Mouse (Mus musculus) heart, adult 2 months (tissue): ENCODE measurements around the gene Olfr689.

Experiments used
- CTCF ChIP-seq: fragments of 200-600 bp; IDR thresholded peaks from 2 replicates; pipeline ENCODE4 v1.8.1; 2022; ENCODE audit warnings: antibody characterized with exemption, mild to moderate bottlenecking, moderate library complexity
- EP300 ChIP-seq: fragments of 200-500 bp; IDR thresholded peaks from 2 replicates; pipeline ENCODE4 v1.6.1; 2011; ENCODE audit warnings: low read depth, low read length, control low read depth; ENCODE audit not compliant: insufficient read depth
- POLR2A ChIP-seq: fragments of 200-500 bp; IDR thresholded peaks from 2 replicates; pipeline ENCODE4 v1.6.1; 2011; ENCODE audit warnings: mild to moderate bottlenecking, low read depth, low read length, control low read depth; ENCODE audit not compliant: insufficient read depth

DNA sequence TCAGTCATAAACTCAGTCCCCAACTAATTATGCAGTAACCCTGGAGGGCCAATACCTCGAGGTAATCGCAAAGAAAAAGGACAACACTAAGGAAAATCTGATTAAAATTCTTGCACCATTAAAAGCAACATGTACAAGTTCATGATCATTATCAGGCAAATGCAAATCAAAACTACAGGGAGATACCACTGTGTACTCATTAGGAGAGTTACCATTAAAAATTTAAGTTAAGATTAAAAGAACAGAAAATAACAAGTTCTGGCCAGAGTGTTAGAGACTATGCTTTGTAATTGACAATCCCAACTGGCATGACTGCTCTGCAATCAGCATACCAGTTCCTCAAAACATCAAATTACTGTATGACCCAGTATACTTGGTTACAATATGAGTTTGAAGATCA, 31.8 kb downstream of the Olfr689 start:
- no peak for TF ChIP-seq CTCF
- no peak for TF ChIP-seq POLR2A
- TF ChIP-seq EP300 = no peak
